Mouse (Mus musculus): ENCODE measurements around the gene 1700003E16Rik.

- TF ChIP-seq MEF2A (IDR thresholded peaks at IDR 0.05; ENCODE audit: borderline replicate concordance, low read depth, low read length) = no peak
- TF ChIP-seq CTCF (conservative IDR thresholded peaks at IDR 0.05 in 1 of 2, IDR thresholded peaks at IDR 0.05 in 1 of 2; ENCODE audit: low read depth in 2 of 2, low read length in 2 of 2) = no peak
- no peak for TF ChIP-seq MXI1 (IDR thresholded peaks at IDR 0.05; ENCODE audit: low read depth, low read length)
- no peak for TF ChIP-seq POLR2A (IDR thresholded peaks at IDR 0.05; ENCODE audit: low read depth, low read length)
- TF ChIP-seq IRF4 (IDR thresholded peaks at IDR 0.05; ENCODE audit: low read depth, low read length) = no peak
- TF ChIP-seq CHD1 (IDR thresholded peaks at IDR 0.05; ENCODE audit: low read depth, low read length) = no peak
Measured at GRCm38 (mm10) chr6:83155552-83156238, 509 bp upstream of the 1700003E16Rik start.
